Mouse (Mus musculus) granulocyte monocyte progenitor cell, adult 5-6 weeks (primary cell): ENCODE measurements around the gene Nhlh1. TPM values are rescaled to one million over a fixed set of nuclear protein-coding genes. Genes with fewer than 3 reads are reported as not detected.

Experiments
- ATAC-seq: replicated peaks from 2 replicates; pipeline ENCODE4 v1.8.0; 2016; ENCODE audit warnings: mild to moderate bottlenecking, moderate TSS enrichment, inconsistent platforms; ENCODE audit not compliant: poor library complexity, severe bottlenecking
- total RNA-seq, 2 experiments: library from RNA; stranded (forward) in 1 of 2; stranded (reverse) in 1 of 2; fragments of 200-712, 200-1000 nt in 1 of 2; fragments of >200 nt in 1 of 2; fragmentation: Nextera tagmentation in 1 of 2; gene quantifications; 2 replicates each; pipeline ENCODE4 v1.2.3; 2014 to 2017

The Nhlh1 gene
- total RNA-seq, 2 experiments from 2014 or later = not detected

- ATAC-seq = no peak
These were observed 38.7 kb downstream of the Nhlh1 start for GRCm38 (mm10) chr1:172018336-172019311.

GRCm38 (mm10) chr1:172017517-172018070 is 39.8 kb downstream of the Nhlh1 start:
- ATAC-seq = peak; percentile 52

DNA sequence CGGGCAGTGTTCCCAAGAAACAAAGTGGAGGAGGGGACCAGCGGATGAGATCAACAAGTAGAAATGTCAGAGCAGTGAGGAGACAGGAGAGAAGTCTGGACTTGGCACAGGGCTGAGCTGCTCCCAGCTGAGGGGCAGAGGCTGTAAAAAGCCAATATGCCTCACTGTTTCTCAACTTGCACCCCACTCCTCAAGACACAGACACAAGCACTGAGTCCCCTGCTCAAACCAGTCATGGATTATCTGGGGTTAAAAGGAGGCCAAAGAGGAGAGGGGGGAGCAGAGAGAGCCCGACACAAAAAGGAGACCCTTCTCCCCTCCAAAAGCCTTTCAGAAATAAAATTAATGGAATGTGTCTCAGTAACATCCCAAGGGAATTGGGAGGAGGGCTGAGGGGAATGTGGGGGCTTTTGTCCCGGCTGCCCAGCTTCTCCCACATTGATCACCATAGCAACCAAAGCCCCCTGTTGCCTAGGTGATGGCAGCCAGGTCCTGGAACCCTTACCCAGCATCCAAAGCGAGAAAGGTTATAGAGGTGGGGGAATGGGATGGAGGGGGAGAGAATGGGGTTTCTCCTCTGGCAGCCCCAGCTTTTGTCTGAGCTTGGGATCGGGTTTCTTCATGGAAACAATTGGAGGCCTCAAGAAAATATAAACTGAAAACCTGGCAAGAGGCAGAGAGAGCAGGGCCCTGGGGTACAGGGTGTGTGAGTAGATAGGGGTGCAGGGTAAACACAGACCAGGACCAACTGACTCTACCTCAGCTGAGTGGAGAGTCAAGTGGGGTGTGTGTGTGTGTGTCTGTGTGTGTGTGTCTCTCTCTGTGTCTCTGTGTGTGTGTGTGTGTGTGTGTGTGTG is 40.5 kb downstream of the Nhlh1 start:
- ATAC-seq = no peak

- peak; percentile 72 for ATAC-seq
These were observed 41.3 kb downstream of the Nhlh1 start for GRCm38 (mm10) chr1:172016031-172016430.

- ATAC-seq = no peak
These were observed 41.9 kb downstream of the Nhlh1 start for GRCm38 (mm10) chr1:172015312-172015939.

- no peak for ATAC-seq
These were observed 42.6 kb downstream of the Nhlh1 start for GRCm38 (mm10) chr1:172014771-172015170.

- peak; percentile 80 for ATAC-seq
These were observed 45.3 kb downstream of the Nhlh1 start for GRCm38 (mm10) chr1:172012030-172012429.

GRCm38 (mm10) chr1:172010042-172010824 is 47.1 kb downstream of the Nhlh1 start:
- no peak for ATAC-seq

DNA sequence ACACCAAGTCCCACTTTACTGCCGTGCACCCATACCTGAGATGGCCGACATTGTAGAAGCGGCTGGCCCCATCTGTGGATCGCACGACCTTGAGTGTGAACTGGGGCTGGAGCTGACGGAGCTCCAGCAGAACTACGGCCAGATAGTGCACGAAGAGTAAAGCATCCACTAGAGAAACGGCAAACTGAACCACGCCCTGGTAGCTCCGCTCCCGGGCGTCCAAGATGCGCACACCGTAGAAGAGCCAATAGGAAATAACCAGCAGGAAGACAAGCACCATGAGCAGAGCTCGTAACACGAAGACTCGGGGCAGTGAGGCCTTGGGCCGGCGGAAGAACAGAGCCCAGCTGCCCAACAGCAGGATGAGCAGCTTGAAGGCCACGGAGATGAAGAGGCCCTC is 48.0 kb downstream of the Nhlh1 start:
- ATAC-seq = no peak

- ATAC-seq = no peak
These were observed 49.0 kb downstream of the Nhlh1 start for GRCm38 (mm10) chr1:172008351-172008750.

GRCm38 (mm10) chr1:172007761-172008160 is 49.6 kb downstream of the Nhlh1 start:
- ATAC-seq = no peak

Other genes with a start within 250 kb of the Nhlh1 start
- gene Cd84, start 217.9 kb downstream of the Nhlh1 start, total RNA-seq (2014; fragmentation: Nextera tagmentation) = 27.8 and 46.4 TPM in 2 replicates
- gene Cd84, start 217.9 kb downstream of the Nhlh1 start, total RNA-seq (2017) = 65.1 and 76.7 TPM in 2 replicates
- gene Gm10521, start 161.9 kb downstream of the Nhlh1 start, total RNA-seq (2014; fragmentation: Nextera tagmentation) = 1.6 and 2.3 TPM in 2 replicates
- 1.3 and 1.9 TPM in 2 replicates for gene Gm10521, start 161.9 kb downstream of the Nhlh1 start, total RNA-seq (2017)
- 1.9 and 4.8 TPM in 2 replicates for gene Slamf6, start 140.1 kb downstream of the Nhlh1 start, total RNA-seq (2014; fragmentation: Nextera tagmentation)
- gene Slamf6, start 140.1 kb downstream of the Nhlh1 start, total RNA-seq (2017) = 1.4 and 4.7 TPM in 2 replicates
- 3.0 and 6.3 TPM in 2 replicates for gene Vangl2, start 29.1 kb downstream of the Nhlh1 start, total RNA-seq (2014; fragmentation: Nextera tagmentation)
- 1.5 and 2.5 TPM in 2 replicates for gene Vangl2, start 29.1 kb downstream of the Nhlh1 start, total RNA-seq (2017)
- gene Copa, start 25.0 kb upstream of the Nhlh1 start, total RNA-seq (2014; fragmentation: Nextera tagmentation) = 183 and 188 TPM in 2 replicates
- 175 and 184 TPM in 2 replicates for gene Copa, start 25.0 kb upstream of the Nhlh1 start, total RNA-seq (2017)
- 63.1 and 77.4 TPM in 2 replicates for gene Ncstn, start 25.2 kb upstream of the Nhlh1 start, total RNA-seq (2014; fragmentation: Nextera tagmentation)
- 29.3 and 38.9 TPM in 2 replicates for gene Ncstn, start 25.2 kb upstream of the Nhlh1 start, total RNA-seq (2017)
- gene Pex19, start 69.2 kb upstream of the Nhlh1 start, total RNA-seq (2014; fragmentation: Nextera tagmentation) = 28.3 and 40.3 TPM in 2 replicates
- 35.8 and 47.3 TPM in 2 replicates for gene Pex19, start 69.2 kb upstream of the Nhlh1 start, total RNA-seq (2017)
- gene Dcaf8, start 90.5 kb upstream of the Nhlh1 start, total RNA-seq (2014; fragmentation: Nextera tagmentation) = 68.0 and 76.2 TPM in 2 replicates
- gene Dcaf8, start 90.5 kb upstream of the Nhlh1 start, total RNA-seq (2017) = 107 and 114 TPM in 2 replicates
- gene Pea15a, start 149.2 kb upstream of the Nhlh1 start, total RNA-seq (2014; fragmentation: Nextera tagmentation) = 3.5 and 6.0 TPM in 2 replicates
- gene Pea15a, start 149.2 kb upstream of the Nhlh1 start, total RNA-seq (2017) = 1.2 and 1.7 TPM in 2 replicates
- not detected in 2 replicates for gene Casq1, start 162.3 kb upstream of the Nhlh1 start, total RNA-seq (2014; fragmentation: Nextera tagmentation)
- gene Casq1, start 162.3 kb upstream of the Nhlh1 start, total RNA-seq (2017) = not detected in 2 replicates
- not detected in 2 replicates for gene Atp1a4, start 200.8 kb upstream of the Nhlh1 start, total RNA-seq (2014; fragmentation: Nextera tagmentation)
- gene Atp1a4, start 200.8 kb upstream of the Nhlh1 start, total RNA-seq (2017) = not detected in 2 replicates
- 53.7 and 58.4 TPM in 2 replicates for gene Igsf8, start 204.1 kb upstream of the Nhlh1 start, total RNA-seq (2014; fragmentation: Nextera tagmentation)
- gene Igsf8, start 204.1 kb upstream of the Nhlh1 start, total RNA-seq (2017) = 24.8 and 25.0 TPM in 2 replicates
- gene Atp1a2, start 240.5 kb upstream of the Nhlh1 start, total RNA-seq (2014; fragmentation: Nextera tagmentation) = not detected in 2 replicates
- gene Atp1a2, start 240.5 kb upstream of the Nhlh1 start, total RNA-seq (2017) = not detected in 2 replicates